Mouse (Mus musculus) hematopoietic multipotent progenitor cell, adult 10-12 weeks (in vitro differentiated cells): ENCODE measurements around the gene Gm4141. TPM values are rescaled to one million over a fixed set of nuclear protein-coding genes. Genes with fewer than 3 reads are reported as not detected.

Source experiments
- polyA plus RNA-seq: library from polyadenylated mRNA; stranded (reverse); fragments of >175 nt; gene quantifications from 2 replicates; pipeline ENCODE4 v1.2.3, GENCODE M21; 2012; ENCODE audit warnings: low replicate concordance

The Gm4141 gene
- not detected in 2 replicates for polyA plus RNA-seq

DNA sequence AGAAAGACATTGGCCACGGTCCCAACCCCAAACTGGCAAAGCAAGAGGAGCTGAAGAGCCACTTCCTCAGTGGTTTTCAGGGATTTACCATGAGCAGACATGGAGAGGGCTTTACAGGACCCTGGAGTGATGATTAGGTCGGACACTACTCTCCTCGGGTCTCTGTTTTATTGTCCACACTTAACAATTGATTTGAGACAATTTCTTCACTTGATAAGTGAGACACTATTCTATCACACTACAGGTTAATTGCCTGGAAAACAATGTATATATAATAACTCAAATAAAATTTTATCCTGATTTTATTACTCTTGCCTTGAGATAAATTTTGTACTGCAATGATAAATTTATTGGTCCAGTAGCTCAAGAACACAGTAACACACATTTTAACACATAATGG is at the start of gene Gm4141:
Gene Gm4141, minus strand, starts transcription at position 101 of the 400 bp plus-strand sequence.

DNA sequence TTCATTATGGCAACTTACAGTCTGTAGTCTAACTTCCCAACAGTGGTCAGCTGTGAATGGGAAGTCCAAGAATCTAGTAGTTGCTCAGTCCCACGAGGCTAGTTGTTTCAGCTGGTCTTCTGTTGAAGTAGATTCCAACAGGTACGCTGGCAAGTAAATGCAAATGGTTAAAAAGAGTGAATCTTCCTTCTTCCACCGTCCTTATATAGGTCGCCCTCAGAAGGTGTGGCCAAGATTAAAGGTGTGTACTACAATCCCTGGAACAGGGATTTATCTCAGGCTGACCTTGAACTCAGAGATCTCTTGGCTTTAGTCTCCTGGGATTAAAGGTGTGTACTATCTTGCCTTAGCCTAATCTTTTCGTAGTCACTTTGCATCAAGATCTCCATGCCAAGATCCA is 22.9 kb upstream of the Gm4141 start, which contains the start of gene Gm4513:
Gene Gm4513, minus strand, starts transcription at position 101 of the 400 bp plus-strand sequence.

DNA sequence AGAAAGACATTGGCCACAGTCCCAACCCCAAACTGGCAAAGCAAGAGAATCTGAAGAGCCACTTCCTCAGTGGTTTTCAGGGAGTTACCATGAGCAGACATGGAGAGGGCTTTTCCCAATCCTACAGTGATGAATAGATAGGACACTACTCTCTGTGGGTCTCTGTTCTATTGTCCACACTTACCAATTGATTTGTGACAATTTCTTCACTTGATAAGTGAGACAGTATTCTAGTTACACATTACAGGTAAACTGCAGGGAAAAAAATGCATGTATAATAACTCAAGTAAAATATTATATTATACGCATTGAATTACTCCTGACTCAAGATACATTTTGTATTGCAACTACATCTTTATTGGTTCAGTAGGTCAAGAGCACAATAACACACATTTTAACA is 30.4 kb downstream of the Gm4141 start, which contains the start of gene Gm5726:
Gene Gm5726, minus strand, starts transcription at position 101 of the 400 bp plus-strand sequence.

DNA sequence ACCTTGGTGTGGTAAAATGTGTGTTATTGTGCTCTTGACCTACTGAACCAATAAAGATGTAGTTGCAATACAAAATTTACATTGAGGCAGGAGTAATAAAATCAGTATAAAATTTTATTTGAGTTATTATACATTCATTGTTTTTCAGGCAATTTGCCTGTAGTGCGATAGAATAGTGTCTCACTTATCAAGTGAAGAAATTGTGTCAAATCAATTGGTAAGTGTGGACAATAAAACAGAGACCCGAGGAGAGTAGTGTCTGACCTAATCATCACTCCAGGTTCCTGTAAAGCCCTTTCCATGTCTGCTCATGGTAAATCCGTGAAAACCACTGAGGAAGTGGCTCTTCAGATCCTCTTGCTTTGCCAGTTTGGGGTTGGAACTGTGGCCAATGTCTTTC is 42.5 kb downstream of the Gm4141 start, which contains the start of gene Vmn1r104:
Gene Vmn1r104, plus strand, starts transcription at position 301 of the 400 bp plus-strand sequence.

Other genes with a start within 250 kb of the Gm4141 start
- gene Gm4133, start 242.2 kb downstream of the Gm4141 start, polyA plus RNA-seq = not detected in 2 replicates
- gene Gm5728, start 200.8 kb downstream of the Gm4141 start, polyA plus RNA-seq = not detected in 2 replicates
- gene Vmn1r100, start 158.3 kb downstream of the Gm4141 start, polyA plus RNA-seq = not detected in 2 replicates
- not detected in 2 replicates for gene Vmn1r101, start 133.6 kb downstream of the Gm4141 start, polyA plus RNA-seq
- not detected in 2 replicates for gene Gm10670, start 101.3 kb downstream of the Gm4141 start, polyA plus RNA-seq
- not detected in 2 replicates for gene Vmn1r103, start 65.7 kb downstream of the Gm4141 start, polyA plus RNA-seq
- not detected in 2 replicates for gene Vmn1r104, start 42.4 kb downstream of the Gm4141 start, polyA plus RNA-seq
- not detected in 2 replicates for gene Gm5726, start 30.5 kb downstream of the Gm4141 start, polyA plus RNA-seq
- not detected in 2 replicates for gene Gm4513, start 22.8 kb upstream of the Gm4141 start, polyA plus RNA-seq
- gene Vmn1r107, start 92.7 kb upstream of the Gm4141 start, polyA plus RNA-seq = not detected in 2 replicates
- gene Vmn1r111, start 127.0 kb upstream of the Gm4141 start, polyA plus RNA-seq = not detected in 2 replicates
- not detected in 2 replicates for gene Gm10668, start 154.4 kb upstream of the Gm4141 start, polyA plus RNA-seq
- gene Vmn1r112, start 194.9 kb upstream of the Gm4141 start, polyA plus RNA-seq = not detected in 2 replicates
- gene Vmn1r113, start 211.0 kb upstream of the Gm4141 start, polyA plus RNA-seq = not detected in 2 replicates
- not detected in 2 replicates for gene Vmn1r114, start 235.9 kb upstream of the Gm4141 start, polyA plus RNA-seq